Mouse (Mus musculus) T-cell, adult 66 days (primary cell): ENCODE results near the gene Tubb5. TPM values are rescaled to one million over a fixed set of nuclear protein-coding genes. Genes with fewer than 3 reads are reported as not detected.

Experiments
- total RNA-seq, 2 experiments: library from RNA; stranded (reverse); gene quantifications; 3 replicates in 1 of 2; 4 replicates in 1 of 2; pipeline ENCODE4 v1.2.4; 2023

Gene Tubb5
- total RNA-seq, result 100 to 1,000 TPM; 597 to 644 TPM

GRCm38 (mm10) chr17:35838122-35838544 lies at the start of gene Tubb5:
Gene Tubb5, minus strand, starts transcription at chr17:35838306.

DNA sequence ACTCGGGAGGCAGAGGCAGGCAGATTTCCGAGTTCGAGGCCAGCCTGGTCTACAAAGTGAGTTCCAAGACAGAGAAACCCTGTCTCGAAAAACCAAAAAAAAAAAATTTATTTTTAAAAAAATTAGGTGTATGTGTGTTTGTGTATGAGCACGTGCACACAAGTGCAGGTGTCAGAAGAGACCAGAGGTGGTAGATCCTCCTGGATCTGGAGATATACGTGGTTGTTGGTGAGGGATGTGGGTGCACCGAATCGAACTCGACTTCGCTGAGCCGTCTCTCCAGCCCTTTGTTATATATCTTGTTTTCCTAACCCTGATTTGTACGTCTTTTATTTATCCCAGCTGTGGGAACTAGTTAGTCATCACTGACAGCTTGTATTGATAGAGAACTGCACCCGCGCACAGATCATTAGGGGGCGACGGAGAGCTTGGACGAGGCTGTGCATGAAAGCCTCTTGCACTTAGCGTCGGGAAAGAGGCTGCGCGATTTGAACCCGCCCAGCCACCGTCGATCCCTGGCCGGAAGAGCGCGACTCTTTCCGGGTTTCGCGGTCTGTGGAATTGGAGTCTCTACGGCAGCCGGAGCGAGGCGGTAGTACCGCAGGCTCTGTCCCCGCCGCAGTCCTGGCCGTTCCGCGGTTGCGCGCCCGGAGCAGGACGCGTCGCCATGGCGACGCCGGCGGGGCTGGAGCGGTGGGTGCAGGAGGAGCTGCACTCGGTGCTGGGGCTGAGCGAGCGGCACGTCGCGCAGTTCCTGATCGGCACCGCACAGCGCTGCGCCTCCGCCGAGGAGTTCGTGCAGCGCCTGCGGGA lies 41.3 kb upstream of the Tubb5 start, which contains the start of gene Dhx16:
Gene Dhx16, plus strand, starts transcription at position 575 of the 813 bp plus-strand sequence.

GRCm38 (mm10) chr17:35865481-35866280 lies 27.6 kb upstream of the Tubb5 start, which contains the start of gene Ppp1r18:
Gene Ppp1r18, plus strand, starts transcription at chr17:35865593.

GRCm38 (mm10) chr17:35861198-35861857 lies 23.2 kb upstream of the Tubb5 start, which contains the start of gene Nrm:
Gene Nrm, plus strand, starts transcription at chr17:35861318.

GRCm38 (mm10) chr17:35841076-35841950 lies 3.2 kb upstream of the Tubb5 start, which contains the start of gene Mdc1:
Gene Mdc1, plus strand, starts transcription at chr17:35841515.

DNA sequence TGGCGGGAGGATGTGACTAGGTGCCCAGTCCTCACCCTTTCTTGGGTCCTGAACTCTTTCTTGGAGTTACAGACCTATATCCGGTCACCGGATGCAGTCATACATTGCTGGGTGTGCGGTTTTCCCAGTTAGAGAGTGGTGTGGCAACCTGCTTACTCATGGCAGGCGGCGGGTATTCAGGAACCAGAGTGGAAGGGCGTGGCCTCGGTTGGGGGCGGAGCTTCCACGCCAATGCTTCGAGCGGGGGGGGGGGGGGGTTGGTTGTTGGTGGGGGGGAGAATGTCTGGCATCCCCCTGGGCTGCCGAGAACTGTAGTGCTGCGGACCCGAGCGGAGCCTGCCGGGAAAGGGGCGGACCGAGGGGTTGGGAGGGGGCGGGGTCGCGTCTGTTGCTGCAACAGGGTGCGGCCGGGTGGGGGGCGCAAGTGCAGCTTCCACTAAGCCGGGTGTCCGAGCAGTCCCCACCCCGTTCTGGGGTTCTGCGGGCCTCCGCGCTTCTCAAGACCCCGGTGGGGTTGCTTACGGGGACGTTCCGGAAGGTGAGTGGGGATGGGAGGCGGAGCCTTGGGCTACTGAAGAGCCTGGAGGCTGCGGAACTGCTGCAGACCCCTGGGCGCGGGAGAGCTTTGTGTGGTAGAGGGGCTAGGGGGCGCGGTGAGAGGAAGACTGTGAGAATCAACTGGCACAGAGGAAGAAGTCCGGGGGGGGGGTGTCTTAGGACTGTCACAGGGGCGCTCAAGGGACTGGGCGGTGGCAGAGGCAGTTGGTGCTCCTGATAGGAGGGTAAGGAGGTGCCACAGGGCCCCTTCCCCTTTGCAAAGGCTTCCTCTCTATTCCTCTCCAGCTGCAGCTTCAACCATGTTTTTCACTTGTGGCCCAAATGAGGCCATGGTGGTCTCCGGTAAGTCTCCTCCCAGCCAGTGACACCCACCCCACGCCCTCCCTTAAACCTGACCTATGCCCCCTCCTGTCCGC lies 14.9 kb downstream of the Tubb5 start, which contains the start of gene Flot1:
Gene Flot1, plus strand, starts transcription at position 267 of the 974 bp plus-strand sequence.

DNA sequence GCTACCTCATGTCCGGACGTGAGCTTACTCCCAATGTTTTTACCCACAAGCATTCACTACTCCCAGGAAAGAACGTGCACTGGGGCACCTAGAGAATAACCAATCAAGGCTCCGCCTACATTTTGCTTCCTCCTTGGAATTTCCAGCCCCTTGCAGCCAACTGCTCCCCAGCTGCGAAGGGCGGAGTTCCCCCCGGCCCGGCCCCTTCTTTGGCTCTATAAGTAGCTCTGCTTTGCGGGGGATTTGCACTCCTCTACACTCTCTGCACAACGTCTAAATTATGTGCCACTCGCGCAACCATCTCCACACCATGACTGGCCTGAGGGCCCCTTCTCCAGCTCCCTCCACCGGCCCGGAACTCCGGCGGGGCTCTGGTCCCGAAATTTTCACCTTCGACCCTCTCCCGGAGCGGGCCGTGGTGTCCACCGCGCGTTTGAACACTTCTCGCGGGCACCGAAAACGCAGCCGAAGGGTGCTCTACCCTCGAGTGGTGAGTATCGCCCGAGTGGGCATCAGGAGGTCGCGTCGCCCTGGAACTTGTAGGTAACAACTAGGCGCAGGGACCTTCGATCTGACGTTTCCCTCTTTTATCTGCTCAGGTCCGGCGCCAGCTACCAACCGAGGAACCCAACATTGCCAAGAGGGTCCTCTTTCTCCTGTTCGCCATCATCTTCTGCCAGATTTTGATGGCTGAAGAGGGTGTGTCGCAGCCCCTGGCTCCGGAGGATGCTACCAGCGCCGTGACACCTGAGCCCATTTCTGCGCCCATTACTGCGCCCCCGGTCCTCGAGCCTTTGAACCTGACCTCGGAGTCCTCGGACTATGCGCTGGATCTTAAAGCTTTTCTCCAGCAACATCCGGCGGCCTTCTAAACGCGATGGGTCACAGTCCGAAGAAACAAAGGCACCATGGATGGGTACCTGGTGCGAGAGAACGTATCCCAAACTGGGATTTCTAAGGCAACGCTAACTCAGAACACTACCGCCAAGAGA lies 16.4 kb downstream of the Tubb5 start, which contains the start of gene Ier3:
Gene Ier3, plus strand, starts transcription at position 246 of the 992 bp plus-strand sequence.

Other genes with a start within 250 kb of the Tubb5 start
- gene Sfta2, start 236.8 kb downstream of the Tubb5 start, total RNA-seq, result not detected
- gene Gm9573, start 211.7 kb downstream of the Tubb5 start, total RNA-seq, result not detected
- not detected for gene Mucl3, start 194.6 kb downstream of the Tubb5 start, total RNA-seq
- gene Vars2, start 170.7 kb downstream of the Tubb5 start, total RNA-seq, result 10 to 100 TPM; 44.8 to 58.6 TPM
- 10 to 100 TPM; 13.8 to 18.2 TPM for gene Gtf2h4, start 164.6 kb downstream of the Tubb5 start, total RNA-seq
- gene Ddr1, start 133.7 kb downstream of the Tubb5 start, total RNA-seq, result 10 to 100 TPM; 13.6 to 16.9 TPM
- gene Ier3, start 16.6 kb downstream of the Tubb5 start, total RNA-seq, result 10 to 100 TPM; 11.6 to 12.6 TPM
- gene Flot1, start 15.1 kb downstream of the Tubb5 start, total RNA-seq, result 10 to 100 TPM; 44.7 to 60.4 TPM
- gene Mdc1, start 3.2 kb upstream of the Tubb5 start, total RNA-seq, result 10 to 100 TPM; 69.1 to 70.7 TPM
- gene Nrm, start 23.0 kb upstream of the Tubb5 start, total RNA-seq, result 10 to 100 TPM; 17.7 to 25.2 TPM
- gene Ppp1r18, start 27.3 kb upstream of the Tubb5 start, total RNA-seq, result 100 to 1,000 TPM; 274 to 296 TPM
- 100 to 1,000 TPM; 115 to 129 TPM for gene Dhx16, start 41.5 kb upstream of the Tubb5 start, total RNA-seq
- gene 2310061I04Rik, start 59.1 kb upstream of the Tubb5 start, total RNA-seq, result 10 to 100 TPM; 26.8 to 30.6 TPM
- 10 to 100 TPM in 1 of 2 experiments, 1 to 10 TPM in 1; 8.6 to 18.5 TPM for gene Atat1, start 71.8 kb upstream of the Tubb5 start, total RNA-seq
- gene Mrps18b, start 78.1 kb upstream of the Tubb5 start, total RNA-seq, result 10 to 100 TPM; 56.9 to 67.4 TPM
- 100 to 1,000 TPM; 143 to 144 TPM for gene Ppp1r10, start 78.1 kb upstream of the Tubb5 start, total RNA-seq
- 100 to 1,000 TPM; 126 to 131 TPM for gene Abcf1, start 131.5 kb upstream of the Tubb5 start, total RNA-seq
- 10 to 100 TPM; 57.6 to 66.0 TPM for gene Gnl1, start 141.5 kb upstream of the Tubb5 start, total RNA-seq
- 10 to 100 TPM; 48.3 to 58.1 TPM for gene Prr3, start 141.9 kb upstream of the Tubb5 start, total RNA-seq
- 10 to 100 TPM; 23.1 to 34.7 TPM for gene H2-T24, start 182.3 kb upstream of the Tubb5 start, total RNA-seq
- 100 to 1,000 TPM; 319 to 355 TPM for gene H2-T23, start 194.5 kb upstream of the Tubb5 start, total RNA-seq
- gene H2-T22, start 204.4 kb upstream of the Tubb5 start, total RNA-seq, result 100 to 1,000 TPM; 195 to 209 TPM
- gene Gm6034, start 204.7 kb upstream of the Tubb5 start, total RNA-seq, result 1 to 10 TPM; 1.7 to 2.2 TPM
- gene Gm11127, start 220.1 kb upstream of the Tubb5 start, total RNA-seq, result 10 to 100 TPM; 95.4 to 96.7 TPM